Mouse (Mus musculus) embryonic stem cell, embryonic (primary cell): Measurements from ENCODE around the gene Acss1.

Source experiments
- CTCF ChIA-PET, 4 experiments: fragments of 300-600 bp in 2 of 4; fragments of 350-600 bp in 2 of 4; sonication (Branson Sonifier 250); formaldehyde crosslinking; loops; one replicate each; lab custom pipeline; 2022; ENCODE audit warnings: inconsistent platforms in 2 of 4; lab: Charles Lee
- POLR2A ChIA-PET, 4 experiments: fragments of 300-600 bp in 2 of 4; fragments of 350-600 bp in 2 of 4; sonication (Branson Sonifier 250); formaldehyde crosslinking; loops; one replicate each; lab custom pipeline; 2022; ENCODE audit warnings: antibody characterized with exemption in 4 of 4, inconsistent platforms in 1 of 4; lab: Charles Lee

Gene Acss1

GRCm38 (mm10) chr2:150667820-150668766 lies at the start of gene Acss1:
Gene Acss1, minus strand, starts transcription at chr2:150668500.
- ChIA-PET POLR2A (interaction anchor here in 3 of 4 experiments (0.6 to 21.1 kb wide), 43 partner anchors 8 to 1793 kb away, joined by 3 to 471 read pairs (median 5); partner anchors contain the start of genes Apmap (in 3 of the 3), Abhd12 (in 2 of the 3), Entpd6 (in 2 of the 3) and Gins1 (in 1 of the 3)), CTCF (interaction anchor here (0.5 to 2.1 kb wide), 11 partner anchors 10 to 1575 kb away, joined by 3 to 8 read pairs (median 3); partner anchors contain the start of genes Apmap (in 1 of the 4) and Entpd6 (in 1 of the 4))

GRCm38 (mm10) chr2:150712167-150712674 lies 43.9 kb upstream of the Acss1 start:
- ChIA-PET POLR2A (interaction anchor here in 2 of 4 experiments (1.0 to 1.1 kb wide), 2 partner anchors 23 to 52 kb away, joined by 3 read pairs; no protein-coding TSS in a partner anchor), CTCF (interaction anchor here in 1 of 4 experiments (1.0 kb wide), 1 partner anchor 37 kb away, joined by 3 read pairs; no protein-coding TSS in a partner anchor)

GRCm38 (mm10) chr2:150691481-150692170 lies 23.3 kb upstream of the Acss1 start:
- ChIA-PET POLR2A (interaction anchor here in 2 of 4 experiments (0.7 to 1.1 kb wide), 2 partner anchors 24 to 106 kb away, joined by 3 to 5 read pairs; no protein-coding TSS in a partner anchor), CTCF (no interaction called here)

- ChIA-PET POLR2A (interaction anchor here in 1 of 4 experiments (1.2 kb wide), 1 partner anchor 57 kb away, joined by 3 read pairs; no protein-coding TSS in a partner anchor), CTCF (interaction anchor here in 1 of 4 experiments (1.0 kb wide), 1 partner anchor 12 kb away, joined by 6 read pairs; no protein-coding TSS in a partner anchor)
These were observed 21.9 kb upstream of the Acss1 start for GRCm38 (mm10) chr2:150690216-150690615.

GRCm38 (mm10) chr2:150689223-150689800 lies 21.0 kb upstream of the Acss1 start, which contains the start of gene Vsx1:
Gene Vsx1, minus strand, starts transcription at chr2:150689360.
- ChIA-PET CTCF (interaction anchor here in 3 of 4 experiments (0.6 to 2.1 kb wide), 6 partner anchors 10 to 74 kb away, joined by 3 to 16 read pairs (median 6); partner anchors contain the start of gene Entpd6 (in 1 of the 3)), POLR2A (interaction anchor here in 3 of 4 experiments (0.6 to 2.2 kb wide), 6 partner anchors 10 to 350 kb away, joined by 3 to 10 read pairs (median 4); partner anchors contain the start of genes Acss1 (in 1 of the 3), Entpd6 (in 1 of the 3), Nanp (in 1 of the 3) and Ninl (in 1 of the 3))

- CTCF ChIA-PET, result interaction anchor here in 3 of 4 experiments (0.6 to 2.1 kb wide), 5 partner anchors 10 to 60 kb away, joined by 3 to 9 read pairs (median 4); partner anchors contain the start of gene Entpd6 (in 1 of the 3)
- POLR2A ChIA-PET, result interaction anchor here in 3 of 4 experiments (0.6 to 2.2 kb wide), 6 partner anchors 11 to 215 kb away, joined by 3 to 10 read pairs (median 4); partner anchors contain the start of genes Acss1 (in 1 of the 3) and Entpd6 (in 1 of the 3)
These were observed 20.4 kb upstream of the Acss1 start for GRCm38 (mm10) chr2:150688541-150689186.

GRCm38 (mm10) chr2:150687871-150688540 lies 19.7 kb upstream of the Acss1 start:
- CTCF ChIA-PET, result interaction anchor here in 3 of 4 experiments (1.0 to 2.1 kb wide), 5 partner anchors 9 to 73 kb away, joined by 3 to 9 read pairs (median 4); no protein-coding TSS in a partner anchor

GRCm38 (mm10) chr2:150685389-150685788 lies 17.1 kb upstream of the Acss1 start:
- ChIA-PET POLR2A (interaction anchor here in 1 of 4 experiments (0.6 kb wide), 1 partner anchor 65 kb away, joined by 3 read pairs; no protein-coding TSS in a partner anchor), CTCF (no interaction called here)

More at GRCm38 (mm10) chr2:150687871-150688540, 19.7 kb upstream of the Acss1 start:
- POLR2A ChIA-PET, result interaction anchor here in 3 of 4 experiments (0.6 to 2.2 kb wide), 6 partner anchors 14 to 61 kb away, joined by 3 to 10 read pairs (median 6); partner anchors contain the start of genes Acss1 (in 1 of the 3) and Entpd6 (in 1 of the 3)

- CTCF ChIA-PET, result no interaction called here
- POLR2A ChIA-PET, result no interaction called here
These were observed 16.2 kb upstream of the Acss1 start for GRCm38 (mm10) chr2:150684451-150684850.

GRCm38 (mm10) chr2:150681581-150681980 lies 13.3 kb upstream of the Acss1 start:
- ChIA-PET CTCF (interaction anchor here in 3 of 4 experiments (0.5 to 1.2 kb wide), 3 partner anchors 54 to 231 kb away, joined by 3 to 5 read pairs (median 3); no protein-coding TSS in a partner anchor), POLR2A (interaction anchor here in 3 of 4 experiments (0.6 to 1.8 kb wide), 7 partner anchors 14 to 357 kb away, joined by 3 to 7 read pairs (median 4); partner anchors contain the start of genes Entpd6 (in 2 of the 3), Nanp (in 1 of the 3) and Ninl (in 1 of the 3))

- ChIA-PET CTCF (interaction anchor here (0.6 to 2.0 kb wide), 42 partner anchors 9 to 125 kb away, joined by 3 to 18 read pairs (median 4); partner anchors contain the start of genes Entpd6 (in 4 of the 4), Vsx1 (in 2 of the 4), Acss1 (in 1 of the 4) and Apmap (in 1 of the 4)), POLR2A (interaction anchor here in 3 of 4 experiments (1.0 to 1.7 kb wide), 5 partner anchors 57 to 83 kb away, joined by 3 to 8 read pairs (median 5); partner anchors contain the start of gene Entpd6 (in 2 of the 3))
These were observed 10.1 kb upstream of the Acss1 start for GRCm38 (mm10) chr2:150678392-150678791.

- ChIA-PET POLR2A (interaction anchor here in 3 of 4 experiments (0.7 to 21.1 kb wide), 12 partner anchors 10 to 234 kb away, joined by 3 to 471 read pairs (median 10); partner anchors contain the start of genes Apmap (in 2 of the 3) and Entpd6 (in 1 of the 3)), CTCF (interaction anchor here (0.7 to 2.3 kb wide), 28 partner anchors 10 to 117 kb away, joined by 3 to 18 read pairs (median 5); partner anchors contain the start of genes Apmap (in 2 of the 4), Entpd6 (in 2 of the 4) and Vsx1 (in 1 of the 4))
These were observed 7.2 kb upstream of the Acss1 start for GRCm38 (mm10) chr2:150675525-150675924.

- POLR2A ChIA-PET, result interaction anchor here (0.7 to 21.1 kb wide), 13 partner anchors 9 to 234 kb away, joined by 3 to 471 read pairs (median 10); partner anchors contain the start of genes Apmap (in 2 of the 4) and Entpd6 (in 1 of the 4)
- CTCF ChIA-PET, result interaction anchor here (0.6 to 2.3 kb wide), 36 partner anchors 9 to 545 kb away, joined by 3 to 18 read pairs (median 4); partner anchors contain the start of genes Apmap (in 3 of the 4), Entpd6 (in 2 of the 4) and Vsx1 (in 1 of the 4)
These were observed 6.6 kb upstream of the Acss1 start for GRCm38 (mm10) chr2:150674900-150675299.

- ChIA-PET POLR2A (interaction anchor here (0.8 to 21.1 kb wide), 10 partner anchors 8 to 75 kb away, joined by 3 to 471 read pairs (median 11); partner anchors contain the start of genes Apmap (in 2 of the 4) and Entpd6 (in 1 of the 4)), CTCF (interaction anchor here in 2 of 4 experiments (0.9 to 2.3 kb wide), 13 partner anchors 15 to 141 kb away, joined by 3 to 18 read pairs (median 9); partner anchors contain the start of genes Apmap (in 2 of the 2), Entpd6 (in 1 of the 2) and Vsx1 (in 1 of the 2))
These were observed 5.6 kb upstream of the Acss1 start for GRCm38 (mm10) chr2:150673929-150674328.
